Mouse (Mus musculus) left cerebral cortex, postnatal 4 days (tissue): ENCODE results near the gene Gtsf1l. TPM values are rescaled to one million over a fixed set of nuclear protein-coding genes. Genes with fewer than 3 reads are reported as not detected.

Source experiments
- DNase-seq: peaks from one replicate; pipeline ENCODE4 v3.0.0-alpha.2; 2022
- intact Hi-C: fragments of 180-260 bp; cut with DNase I; formaldehyde crosslinking; loops from one replicate; pipeline ENCODE4 v1.15.1; 2025
- microRNA-seq: library from miRNA; unstranded; fragments of <30 nt; microRNA quantifications from one replicate; pipeline ENCODE4 v1.2.0, GENCODE M21; 2022
- total RNA-seq, 2 experiments: library from RNA; stranded (reverse); gene quantifications; 2 replicates each; pipeline ENCODE4 v1.2.3; 2021

The Gtsf1l gene
- total RNA-seq, 2 experiments from 2014 or later = not detected

DNA sequence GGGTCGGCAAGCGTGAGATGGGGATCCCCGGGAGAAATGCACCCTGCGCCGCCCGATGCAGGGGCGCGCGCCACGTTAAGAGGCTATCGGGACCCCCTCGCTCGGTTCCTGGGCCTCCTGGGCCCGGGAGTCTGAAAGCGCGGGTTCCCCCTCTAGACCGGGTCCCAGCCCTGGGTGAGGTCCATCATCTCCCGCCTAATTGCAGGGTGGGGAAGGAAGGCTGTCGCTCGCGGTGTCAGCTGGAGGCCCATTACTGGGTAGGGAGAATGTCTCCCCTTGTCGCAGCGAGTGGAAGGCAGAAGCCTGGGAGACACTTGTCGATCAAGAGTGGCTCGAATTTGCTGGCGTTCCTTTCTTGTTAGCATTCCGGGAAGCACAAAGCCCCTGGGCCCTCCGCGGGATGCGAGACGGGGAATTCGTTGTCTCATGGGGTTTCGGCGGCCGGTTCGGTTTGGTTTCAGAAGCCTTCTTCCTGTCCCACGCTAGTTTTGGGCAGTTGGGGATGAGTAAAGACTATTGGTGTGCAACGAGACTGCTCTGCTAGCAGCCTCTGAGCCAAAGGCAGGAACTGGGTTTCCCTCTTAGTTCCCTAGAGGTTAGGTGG is 32.7 kb downstream of the Gtsf1l start:
- peak; percentile 17 for DNase-seq
- intact Hi-C loops = no loop called here

DNA sequence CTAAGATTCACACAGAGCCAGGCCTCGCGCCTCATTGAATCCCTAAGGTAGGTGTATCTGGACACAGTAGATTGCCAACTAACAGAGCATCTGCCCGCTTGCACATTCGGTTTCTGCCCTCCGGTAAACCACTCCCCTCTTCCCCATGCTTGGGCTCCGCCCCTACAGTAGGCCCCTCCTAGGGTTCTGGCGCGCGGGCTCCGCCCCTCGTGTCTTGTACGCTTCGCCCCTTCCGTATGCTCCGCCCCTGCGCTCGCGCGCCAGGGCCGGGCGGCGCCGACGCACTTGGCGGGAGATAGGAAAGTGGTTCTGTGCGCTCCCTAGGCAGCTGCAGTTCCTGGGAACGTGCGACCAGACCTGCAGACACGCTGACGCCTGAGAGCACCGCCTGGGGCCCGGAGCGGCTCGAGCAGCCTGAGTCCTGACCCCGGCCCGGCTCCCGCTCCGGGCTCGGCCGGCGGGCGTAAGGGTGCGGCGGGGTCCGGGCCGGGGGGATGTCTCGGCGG is 33.3 kb downstream of the Gtsf1l start, which contains the start of gene Mybl2:
Gene Mybl2 (plus strand): TSS at position 353 of the 506 bp plus-strand sequence.
- DNase-seq = peak; percentile 95
- intact Hi-C loops = no loop called here

DNA sequence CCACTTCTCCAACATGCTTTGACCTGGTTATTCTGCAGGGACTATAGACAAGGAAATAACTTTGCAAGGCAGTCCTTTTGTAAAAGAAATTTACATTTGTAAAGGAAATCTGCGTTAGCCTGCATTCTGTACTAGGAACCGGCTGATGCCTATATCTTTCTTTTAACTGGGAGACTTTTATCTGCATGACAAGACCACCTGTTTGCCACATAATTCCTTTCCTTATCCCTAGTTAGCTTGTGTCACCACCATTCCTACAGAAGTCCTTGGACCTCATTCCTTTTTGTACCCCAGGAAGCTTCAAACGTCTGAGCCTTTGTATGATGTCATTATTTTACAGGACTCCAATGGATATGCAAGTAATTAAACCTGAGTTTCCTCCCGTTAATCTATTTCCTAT is 34.8 kb downstream of the Gtsf1l start:
- intact Hi-C loops = no loop called here
- DNase-seq = no peak

DNA sequence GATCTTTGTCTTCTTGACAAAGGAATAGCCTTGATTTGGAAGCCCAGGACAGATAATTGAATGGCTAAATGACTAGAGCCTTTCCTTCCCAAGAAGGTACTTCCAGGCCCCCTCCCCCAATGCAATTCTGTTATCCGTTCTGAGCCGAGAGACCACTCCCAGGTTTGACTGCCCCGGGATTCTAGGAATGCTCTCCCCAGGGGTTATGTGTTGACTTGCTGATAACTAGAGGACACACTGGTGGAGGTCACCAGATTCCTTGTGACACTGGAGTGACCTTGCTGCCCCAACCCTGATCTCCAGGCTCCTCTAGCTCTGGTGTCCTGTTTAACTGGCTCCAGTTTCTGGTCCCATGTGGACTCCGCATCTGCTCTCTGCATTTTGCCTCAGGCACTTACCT is 35.6 kb downstream of the Gtsf1l start:
- intact Hi-C loops = no loop called here
- no peak for DNase-seq

DNA sequence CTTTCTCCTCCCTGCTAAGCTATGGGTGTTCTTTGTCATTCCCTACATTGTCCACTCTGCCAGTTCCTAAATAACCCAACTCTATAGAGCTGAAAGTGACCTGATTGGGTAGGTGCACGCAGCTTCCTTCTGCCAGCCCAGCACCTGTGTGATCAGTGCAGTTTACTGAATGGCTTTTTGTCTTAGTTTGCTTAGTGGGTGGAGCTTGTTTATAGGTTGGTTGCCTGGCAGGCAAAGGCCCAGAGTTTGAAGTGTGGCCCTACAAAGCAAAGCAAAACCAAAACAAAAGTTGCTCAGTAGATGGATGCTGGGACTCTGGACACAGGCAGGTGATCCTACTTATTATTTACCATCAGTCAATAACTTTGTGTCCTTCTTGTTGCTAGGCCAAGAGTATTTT is 36.0 kb downstream of the Gtsf1l start:
- no peak for DNase-seq
- intact Hi-C loops = no loop called here

DNA sequence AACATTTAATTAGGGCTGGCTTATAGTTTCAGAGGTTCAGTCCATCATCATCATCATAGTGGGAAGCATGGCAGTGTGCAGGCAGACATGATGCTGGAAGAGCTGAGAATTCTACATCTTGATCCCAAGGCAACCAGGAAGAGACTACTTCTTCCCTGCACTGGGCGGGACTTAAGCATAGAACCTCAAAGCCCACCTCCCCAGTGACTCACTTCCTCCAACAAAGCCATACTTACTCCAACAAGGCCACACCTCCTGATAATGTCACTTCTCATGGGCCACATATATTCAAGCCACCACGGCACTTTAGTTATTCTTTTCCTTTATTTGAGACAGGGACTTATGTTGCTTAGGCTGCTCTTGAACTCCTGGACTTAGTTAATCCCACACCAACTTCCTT is 38.5 kb downstream of the Gtsf1l start:
- intact Hi-C loops = loop anchor here (10.0 kb wide), 1 partner anchor 356 kb away; no protein-coding TSS in a partner anchor
- DNase-seq = no peak

DNA sequence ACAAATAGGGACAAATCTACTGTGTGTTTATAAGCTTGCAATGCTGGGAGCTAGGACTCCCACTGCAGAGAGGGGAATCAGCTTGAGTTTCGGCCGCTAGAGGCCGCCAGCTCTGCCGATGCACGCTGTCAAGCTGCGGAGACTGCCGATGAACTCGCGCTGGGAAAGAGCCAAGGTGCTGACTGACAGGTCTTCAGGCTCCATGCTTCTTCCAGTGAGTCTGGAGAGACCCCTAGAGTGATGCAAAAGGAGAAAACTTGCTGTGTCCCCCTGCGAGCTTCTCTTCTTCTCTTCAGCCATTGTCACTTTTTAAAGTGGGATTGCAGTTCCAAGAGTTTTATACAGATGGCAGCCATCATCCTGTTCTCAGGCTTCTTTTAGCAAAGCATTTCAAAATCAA is 39.5 kb downstream of the Gtsf1l start:
- intact Hi-C loops = loop anchor here (10.0 kb wide), 1 partner anchor 357 kb away; no protein-coding TSS in a partner anchor
- peak; percentile 84 for DNase-seq

DNA sequence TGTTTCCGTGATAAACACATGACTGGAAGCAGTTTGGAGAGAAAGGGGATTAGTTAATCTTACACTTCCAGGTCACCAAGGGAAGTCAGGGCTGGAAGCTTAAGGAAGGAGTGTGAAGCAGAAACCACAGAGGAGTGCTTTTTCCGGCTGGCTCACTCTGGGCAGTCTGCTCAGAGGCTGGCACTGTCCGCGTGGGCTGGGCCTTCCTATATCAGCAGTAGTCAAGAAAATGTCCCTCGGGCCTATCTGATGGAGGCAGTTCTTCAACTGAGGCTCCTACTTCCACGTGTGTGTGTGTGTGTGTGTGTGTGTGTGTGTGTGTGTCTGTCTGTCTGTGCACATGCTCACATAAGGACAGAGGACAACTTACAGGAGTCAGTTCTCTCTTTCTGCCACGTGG is 47.7 kb downstream of the Gtsf1l start:
- intact Hi-C loops = loop anchor here (10.0 kb wide), 1 partner anchor 365 kb away; no protein-coding TSS in a partner anchor
- DNase-seq = no peak

Small RNA genes within 50 kb of the gene (microRNA-seq; reads per million reads assigned to microRNA genes)
- gene Gm22174 (not detected), gene Mir7003 (not detected)

Other genes starting within 250 kb of the Gtsf1l start
- 100 to 1,000 TPM; 154 to 158 TPM for gene Srsf6, start 156.3 kb downstream of the Gtsf1l start, total RNA-seq
- gene L3mbtl1, start 144.4 kb downstream of the Gtsf1l start, total RNA-seq = 10 to 100 TPM; 26.4 to 31.4 TPM
- not detected for gene Sgk2, start 100.5 kb downstream of the Gtsf1l start, total RNA-seq
- 10 to 100 TPM; 23.6 to 26.2 TPM for gene Ift52, start 70.5 kb downstream of the Gtsf1l start, total RNA-seq
- gene Mybl2, start 33.2 kb downstream of the Gtsf1l start, total RNA-seq = 1 to 10 TPM; 4.3 to 5.7 TPM
- 10 to 100 TPM; 18.3 to 23.0 TPM for gene Tox2, start 115.3 kb upstream of the Gtsf1l start, total RNA-seq